Mouse (Mus musculus): ENCODE measurements around the gene Olfr524.

The Olfr524 gene

DNA sequence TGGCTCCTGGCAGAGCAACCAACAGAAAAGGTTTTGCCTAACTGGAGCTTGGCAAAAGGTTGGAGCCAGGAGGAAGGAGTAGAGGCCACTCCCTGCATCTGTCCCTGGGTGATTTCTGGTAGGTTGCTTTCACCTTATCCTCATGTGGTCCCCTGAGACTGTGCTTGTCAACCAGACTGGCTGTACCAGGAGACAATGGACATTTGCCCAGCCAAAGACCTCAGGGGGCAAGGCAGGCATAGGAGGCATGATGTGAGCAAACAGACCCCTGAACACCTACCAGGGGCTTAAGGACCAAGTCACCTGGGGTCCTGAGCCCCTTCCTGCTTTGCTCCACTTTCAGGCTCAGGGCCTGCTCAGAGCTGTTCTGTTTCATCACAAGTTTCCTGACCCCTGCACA, at the start of gene Olfr524:
Olfr524 (minus strand) TSS at position 101 of the 400 bp plus-strand sequence.
- no peak for TF ChIP-seq GATA4 (IDR thresholded peaks at IDR 0.05; ENCODE audit: insufficient replicate concordance, low read length)

DNA sequence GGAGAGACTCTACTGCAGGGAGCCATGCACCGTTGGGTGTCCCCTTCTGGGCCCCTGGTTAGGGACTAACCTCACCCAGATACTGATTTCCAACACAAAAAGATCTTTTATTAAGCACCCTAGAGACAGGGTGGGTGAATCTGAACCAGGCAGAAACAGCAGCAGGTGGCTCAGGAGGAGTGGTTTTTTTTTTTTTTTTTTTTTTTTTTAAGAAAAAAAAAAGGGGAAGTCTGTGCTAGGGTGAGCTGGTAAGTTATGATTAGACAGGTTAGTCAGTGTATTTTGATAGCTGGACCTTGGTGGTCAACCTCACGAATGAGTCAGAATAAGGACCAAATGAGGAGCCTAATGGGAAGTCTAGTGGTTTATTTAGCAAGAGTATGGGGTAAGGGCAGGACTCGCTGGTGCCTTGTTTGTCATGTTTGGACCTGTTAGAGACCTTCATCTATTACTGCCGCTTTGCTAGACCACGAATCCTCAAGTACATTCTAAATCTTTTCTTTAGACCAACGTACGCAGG, 48.1 kb upstream of the Olfr524 start:
- no peak for TF ChIP-seq GATA4 (IDR thresholded peaks at IDR 0.05; ENCODE audit: insufficient replicate concordance, low read length)

DNA sequence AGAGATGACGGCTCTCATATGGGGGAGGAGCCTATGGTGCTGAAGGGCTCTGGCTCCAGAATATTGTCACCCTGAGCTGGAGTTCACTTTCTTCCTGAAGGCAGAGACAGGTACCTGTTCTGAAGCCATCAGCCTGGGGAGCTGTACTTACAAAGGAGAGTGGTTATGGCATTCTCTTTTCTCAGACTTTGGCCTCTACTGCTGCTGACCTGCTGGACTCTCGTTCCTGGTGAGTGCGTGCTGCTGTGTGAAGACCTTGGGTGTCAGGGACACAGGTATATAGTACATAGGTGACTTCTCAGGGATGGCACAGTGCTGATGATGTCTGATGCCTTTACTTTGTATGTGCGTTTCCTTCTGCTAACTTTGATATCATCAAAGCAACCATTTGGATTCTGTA, 41.5 kb upstream of the Olfr524 start, which contains the start of gene 5830411N06Rik:
5830411N06Rik (plus strand) TSS at position 69 of the 400 bp plus-strand sequence.
- TF ChIP-seq GATA4 (IDR thresholded peaks at IDR 0.05; ENCODE audit: insufficient replicate concordance, low read length) = no peak

DNA sequence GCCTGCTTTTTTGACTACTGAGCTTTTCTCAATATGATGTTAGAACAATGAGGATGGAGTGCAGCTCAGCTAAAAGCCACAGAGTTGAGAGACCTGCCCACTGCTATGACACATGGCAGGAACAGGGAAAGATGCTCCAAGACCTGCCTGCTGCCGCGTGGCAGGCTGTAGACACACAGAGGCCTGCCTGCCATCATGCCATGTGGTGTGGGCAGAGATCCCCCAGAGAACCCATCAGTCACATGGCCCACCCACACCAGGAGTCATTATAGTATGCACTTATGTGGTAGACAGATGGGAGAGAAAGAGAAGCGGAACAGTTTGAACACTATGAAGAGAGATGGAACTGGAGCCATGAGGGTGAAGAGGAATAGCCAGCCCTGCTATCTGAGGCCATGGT, 27.9 kb upstream of the Olfr524 start:
- TF ChIP-seq GATA4 (IDR thresholded peaks at IDR 0.05; ENCODE audit: insufficient replicate concordance, low read length) = no peak

DNA sequence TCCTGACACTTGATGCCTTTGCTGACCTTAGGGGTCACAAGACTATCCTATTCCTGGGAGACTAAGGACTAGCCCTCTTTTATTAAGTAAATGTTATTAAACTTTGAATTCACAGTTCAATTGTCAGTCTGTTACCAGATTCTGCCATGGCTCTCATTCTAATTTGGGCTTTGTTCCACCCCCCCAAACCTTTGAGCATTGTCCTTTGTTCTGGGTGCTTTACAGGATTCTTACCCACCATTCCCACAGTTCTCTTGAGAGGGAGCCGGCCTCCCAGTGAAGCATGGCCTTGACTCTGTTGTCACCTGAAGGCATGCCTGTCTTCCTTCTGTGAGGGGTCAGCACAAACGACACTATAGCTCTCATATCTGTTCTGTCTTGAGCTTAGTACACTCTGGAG, 25.3 kb upstream of the Olfr524 start:
- no peak for TF ChIP-seq GATA4 (IDR thresholded peaks at IDR 0.05; ENCODE audit: insufficient replicate concordance, low read length)

DNA sequence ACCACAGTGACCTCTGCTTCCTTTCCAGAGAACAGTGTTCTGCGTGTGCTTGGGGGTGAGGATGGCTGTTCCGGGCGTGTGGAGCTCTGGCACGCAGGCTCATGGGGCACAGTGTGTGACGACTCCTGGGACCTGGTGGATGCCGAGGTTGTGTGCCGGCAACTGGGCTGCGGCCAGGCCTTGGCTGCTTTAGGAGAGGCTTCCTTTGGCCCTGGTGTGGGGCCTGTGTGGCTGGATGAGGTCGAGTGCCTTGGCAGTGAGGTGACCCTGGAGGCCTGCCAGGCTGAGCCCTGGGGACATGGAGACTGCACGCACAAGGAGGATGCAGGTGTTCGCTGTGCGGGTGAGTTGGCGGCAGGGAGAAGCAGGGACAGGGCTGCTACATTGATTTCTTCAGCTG, 22.7 kb upstream of the Olfr524 start:
- TF ChIP-seq GATA4 (IDR thresholded peaks at IDR 0.05; ENCODE audit: insufficient replicate concordance, low read length) = no peak

DNA sequence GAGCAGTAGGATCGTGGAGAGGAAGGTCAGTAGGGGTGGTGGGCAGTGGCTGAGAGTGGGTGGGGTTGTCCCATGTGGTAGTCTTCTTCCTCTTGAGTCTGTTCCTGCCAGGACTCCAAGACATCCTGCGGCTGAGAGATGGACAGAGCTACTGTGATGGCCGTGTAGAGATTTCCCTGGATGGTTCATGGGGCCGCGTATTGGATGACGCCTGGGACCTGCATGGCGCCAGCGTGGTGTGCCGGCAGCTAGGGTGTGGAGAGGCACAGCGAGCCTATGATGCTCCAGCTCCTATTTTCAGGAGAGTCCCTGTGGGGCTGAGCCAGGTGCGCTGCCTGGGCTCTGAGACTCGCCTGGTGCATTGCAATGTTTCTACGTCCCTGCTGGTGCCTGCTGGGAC, 18.4 kb upstream of the Olfr524 start:
- no peak for TF ChIP-seq GATA4 (IDR thresholded peaks at IDR 0.05; ENCODE audit: insufficient replicate concordance, low read length)

DNA sequence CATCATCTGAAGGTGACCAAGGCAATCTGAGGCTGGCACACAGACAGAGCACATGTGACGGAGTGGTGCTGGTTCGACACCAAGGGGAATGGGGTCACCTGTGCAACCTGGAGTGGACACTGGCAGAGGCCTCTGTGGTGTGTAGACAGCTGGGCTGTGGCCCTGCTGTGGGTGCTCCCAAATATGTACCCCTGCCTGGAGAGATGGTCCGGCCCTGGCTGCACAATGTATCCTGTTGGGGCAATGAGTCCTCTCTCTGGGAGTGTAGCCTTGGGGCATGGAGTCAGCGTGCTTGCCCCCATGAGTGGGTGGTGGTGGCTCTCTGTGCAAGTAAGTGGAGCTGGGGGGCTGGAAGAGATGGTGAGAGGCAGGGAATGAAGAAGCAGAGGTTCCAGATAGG, 14.6 kb upstream of the Olfr524 start:
- no peak for TF ChIP-seq GATA4 (IDR thresholded peaks at IDR 0.05; ENCODE audit: insufficient replicate concordance, low read length)

DNA sequence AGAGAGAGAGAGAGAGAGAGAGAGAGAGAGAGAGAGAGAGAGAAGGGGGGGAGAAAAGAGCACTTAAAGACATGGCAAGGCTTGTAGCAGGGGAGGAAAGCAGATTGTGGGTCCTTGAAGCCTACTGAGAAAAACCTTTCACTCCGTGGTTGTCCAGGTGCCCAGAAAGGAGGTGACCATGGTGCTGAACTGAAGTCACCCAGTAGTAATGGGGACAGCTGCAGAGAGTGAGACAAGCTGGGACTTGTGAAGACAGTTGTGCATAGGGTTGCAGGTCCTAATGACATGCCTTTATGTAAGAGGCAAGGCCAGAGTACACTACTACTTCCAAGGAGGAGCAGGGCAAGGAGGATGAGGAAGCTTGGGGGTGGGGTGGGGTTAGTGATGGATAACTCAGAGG, 13.5 kb upstream of the Olfr524 start:
- no peak for TF ChIP-seq GATA4 (IDR thresholded peaks at IDR 0.05; ENCODE audit: insufficient replicate concordance, low read length)

DNA sequence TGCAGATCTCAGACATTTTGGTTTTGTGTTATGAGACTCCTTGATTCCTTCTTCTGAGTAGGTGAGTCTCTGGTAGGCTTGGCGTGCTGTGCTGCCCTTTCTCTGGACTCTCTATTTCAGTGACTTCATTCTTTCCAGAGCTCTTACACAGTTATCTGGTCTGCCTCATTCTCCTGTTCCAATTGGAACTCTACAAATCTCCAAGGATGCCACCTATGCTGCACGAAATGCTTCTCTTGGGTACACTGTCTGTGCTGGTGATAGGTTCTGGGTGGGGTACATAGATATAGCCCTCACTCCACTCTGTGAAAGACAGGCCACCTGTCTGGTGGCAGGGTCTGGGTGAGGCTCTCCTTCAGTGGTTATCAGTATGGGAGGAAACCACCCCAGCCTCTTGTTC, 12.2 kb upstream of the Olfr524 start, which contains the start of gene Cd163l1:
Cd163l1 (plus strand) TSS at position 301 of the 400 bp plus-strand sequence.
- TF ChIP-seq GATA4 (IDR thresholded peaks at IDR 0.05; ENCODE audit: insufficient replicate concordance, low read length) = no peak

DNA sequence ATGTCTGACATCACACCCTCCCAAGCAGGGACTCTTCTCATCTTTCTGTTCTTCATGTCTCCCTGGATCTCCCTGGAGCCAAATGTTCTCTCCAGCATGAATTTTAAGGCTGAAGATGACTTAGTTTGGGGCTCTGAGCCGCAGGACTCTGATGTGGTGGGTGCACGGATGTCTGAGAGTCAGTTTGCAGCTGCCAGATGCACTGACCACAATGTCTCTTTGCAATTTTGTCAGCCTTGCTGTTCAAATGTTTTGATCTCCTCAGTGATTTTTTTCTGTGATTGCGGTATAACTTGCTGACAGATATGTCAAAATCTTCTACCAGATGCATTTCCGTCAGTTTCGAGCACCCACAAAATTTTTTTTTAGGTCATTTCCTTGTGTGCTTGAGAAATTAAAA, 8.1 kb upstream of the Olfr524 start:
- TF ChIP-seq GATA4 (IDR thresholded peaks at IDR 0.05; ENCODE audit: insufficient replicate concordance, low read length) = no peak

DNA sequence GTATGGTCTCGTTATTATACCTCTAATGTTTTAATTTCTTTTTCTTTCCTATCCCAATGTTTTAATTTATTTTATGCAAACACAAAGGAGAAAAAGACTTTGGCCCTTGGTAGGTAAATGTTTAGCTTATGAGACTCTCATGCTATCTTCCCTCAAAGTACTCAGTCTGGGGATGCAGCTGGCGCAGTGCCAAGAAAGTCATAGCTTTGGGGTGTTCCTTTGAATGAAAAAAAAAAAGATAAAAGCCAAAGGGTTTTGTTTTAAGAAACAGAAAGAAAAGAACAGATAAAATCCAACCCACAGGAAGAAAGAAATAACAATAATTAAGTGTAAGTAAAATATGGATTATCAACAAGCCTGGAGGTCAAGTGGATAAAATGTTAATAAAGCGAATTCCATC, 2.9 kb upstream of the Olfr524 start:
- no peak for TF ChIP-seq GATA4 (IDR thresholded peaks at IDR 0.05; ENCODE audit: insufficient replicate concordance, low read length)

DNA sequence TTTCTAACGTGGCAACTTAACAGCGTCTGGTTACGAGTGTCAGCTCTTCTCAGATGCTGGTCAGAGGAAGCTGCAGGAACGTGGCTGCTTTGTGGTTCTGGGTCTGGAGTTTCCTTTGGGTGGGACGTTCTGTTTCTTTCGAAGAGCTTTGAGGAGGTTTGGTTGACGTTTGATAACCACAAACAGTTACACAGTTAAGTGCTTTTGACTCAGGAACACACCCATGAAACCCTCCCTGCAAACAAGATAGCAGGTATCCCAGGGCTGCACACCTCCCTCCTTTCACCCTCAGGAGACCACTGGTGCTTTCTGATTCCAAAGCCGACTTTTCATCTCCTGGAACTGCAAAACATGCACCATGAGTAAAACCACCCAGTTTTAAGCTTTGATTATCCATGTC, 2.4 kb upstream of the Olfr524 start:
- TF ChIP-seq GATA4 (IDR thresholded peaks at IDR 0.05; ENCODE audit: insufficient replicate concordance, low read length) = no peak

DNA sequence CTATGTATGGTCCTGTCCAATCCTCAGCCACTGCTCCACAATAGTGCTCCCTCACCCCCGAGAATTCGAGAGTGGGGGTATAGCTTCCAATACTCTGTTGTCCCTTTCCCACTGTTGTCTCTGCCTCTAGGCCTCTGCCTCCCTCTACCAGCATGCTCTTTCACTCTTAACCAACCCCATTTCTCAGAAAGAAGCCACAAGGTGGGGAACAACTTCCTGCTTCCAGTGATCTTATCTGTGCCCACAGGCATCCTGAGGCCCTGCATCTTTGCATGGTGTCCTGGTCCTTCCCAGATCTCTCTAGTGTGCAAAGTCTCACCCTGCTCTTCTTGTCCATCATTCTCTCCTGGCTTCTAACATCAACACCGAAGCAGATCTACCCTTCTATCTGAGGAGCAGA, 1.1 kb upstream of the Olfr524 start:
- TF ChIP-seq GATA4 (IDR thresholded peaks at IDR 0.05; ENCODE audit: insufficient replicate concordance, low read length) = no peak

DNA sequence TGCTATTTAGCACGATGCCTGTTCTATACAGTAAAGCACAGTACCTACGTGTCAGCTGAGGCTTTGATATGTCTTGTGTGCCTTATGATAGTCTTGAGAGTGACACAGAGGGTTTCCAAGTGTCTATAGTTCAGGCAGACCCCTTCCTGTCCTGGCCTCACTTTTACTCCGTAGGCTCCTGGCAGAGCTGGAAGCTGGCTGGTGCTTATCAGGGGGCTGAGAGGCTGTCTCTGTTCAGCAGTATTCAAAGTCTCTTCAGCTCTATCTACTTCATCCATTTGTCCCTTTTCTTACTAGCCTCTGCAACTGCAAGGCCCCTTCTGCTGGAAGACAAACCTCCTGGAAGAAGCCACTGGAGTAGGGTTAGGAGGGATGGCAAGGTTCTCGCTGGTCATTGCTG, 4.7 kb downstream of the Olfr524 start:
- no peak for TF ChIP-seq GATA4 (IDR thresholded peaks at IDR 0.05; ENCODE audit: insufficient replicate concordance, low read length)

DNA sequence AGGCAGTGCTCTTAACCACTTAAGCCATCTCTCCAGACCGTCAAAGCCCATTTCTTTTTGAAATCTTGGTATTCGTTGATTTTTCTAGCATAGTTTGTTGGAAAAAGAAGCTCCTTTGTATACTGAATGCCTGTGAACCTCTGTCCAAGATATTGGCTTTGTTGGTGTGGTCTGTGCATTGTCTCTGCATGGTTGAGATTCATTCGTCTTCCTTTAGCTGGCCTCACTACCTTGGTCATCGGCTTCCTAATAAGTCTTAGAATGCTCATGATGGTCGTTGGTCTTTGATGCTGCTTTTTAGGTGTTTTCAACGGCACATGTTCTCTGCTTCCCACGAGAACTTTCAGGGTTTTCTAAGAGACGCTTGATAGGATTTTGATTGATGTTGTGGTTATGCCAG, 9.8 kb downstream of the Olfr524 start:
- TF ChIP-seq GATA4 (IDR thresholded peaks at IDR 0.05; ENCODE audit: insufficient replicate concordance, low read length) = no peak

DNA sequence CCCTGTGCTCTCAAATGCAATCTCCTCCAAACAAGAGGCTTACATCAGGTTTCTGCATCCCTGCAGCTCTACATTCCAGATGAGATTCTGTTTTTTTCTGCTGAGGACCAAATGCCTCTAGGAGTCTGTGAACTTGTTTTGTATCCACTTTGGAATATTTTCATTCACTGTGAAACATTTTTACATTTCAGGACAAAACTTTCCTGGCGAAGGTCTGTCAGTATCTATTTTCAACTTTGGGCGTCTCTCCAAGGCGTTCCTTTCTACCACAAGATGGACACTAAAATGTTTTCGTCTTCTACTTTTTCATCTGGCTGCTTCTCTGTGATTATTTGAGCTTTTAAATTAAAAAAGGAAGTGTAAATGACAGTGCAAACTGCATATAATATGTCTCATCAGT, 11.7 kb downstream of the Olfr524 start:
- TF ChIP-seq GATA4 (IDR thresholded peaks at IDR 0.05; ENCODE audit: insufficient replicate concordance, low read length) = no peak
